Mouse (Mus musculus) right cerebral cortex, postnatal 36 days (tissue): ENCODE results near the gene Sox6.
A peak's percentile ranks its signal among the peaks of the same experiment; 100 is the strongest.
"Not testable (repeated sequence)": the region's sequence is repeated elsewhere in the genome, so short reads cannot be mapped to it uniquely, and the experiment has no call there.

Source experiments
- DNase-seq, 2 experiments: peaks; one replicate each; pipeline ENCODE4 v3.0.0; 2022; ENCODE audit warnings: low spot score in 2 of 2, mixed read lengths in 1 of 2

The Sox6 gene

GRCm38 (mm10) chr7:115663399-115663798 is 375.2 kb downstream of the Sox6 start:
- no peak for DNase-seq

- DNase-seq, result no peak
Observed at GRCm38 (mm10) chr7:115662121-115662520, 376.5 kb downstream of the Sox6 start.

- no peak for DNase-seq
Observed at GRCm38 (mm10) chr7:115646696-115647095, 391.9 kb downstream of the Sox6 start.

GRCm38 (mm10) chr7:115645971-115646447 is 392.6 kb downstream of the Sox6 start:
- no peak for DNase-seq

- no peak for DNase-seq
Observed at GRCm38 (mm10) chr7:115645272-115645970, 393.2 kb downstream of the Sox6 start.

GRCm38 (mm10) chr7:115630691-115631090 is 407.9 kb downstream of the Sox6 start:
- no peak for DNase-seq

GRCm38 (mm10) chr7:115630287-115630686 is 408.3 kb downstream of the Sox6 start:
- no peak for DNase-seq

- DNase-seq, result no peak
Observed at GRCm38 (mm10) chr7:115628766-115629165, 409.8 kb downstream of the Sox6 start.

GRCm38 (mm10) chr7:115625956-115626355 is 412.6 kb downstream of the Sox6 start:
- DNase-seq, result no peak

GRCm38 (mm10) chr7:115624907-115625552 is 413.6 kb downstream of the Sox6 start:
- DNase-seq, result peak in 1 of 2 experiments; percentile 4

- DNase-seq, result no peak
Observed at GRCm38 (mm10) chr7:115624451-115624850, 414.1 kb downstream of the Sox6 start.

- no peak for DNase-seq
Observed at GRCm38 (mm10) chr7:115615697-115616237, 422.8 kb downstream of the Sox6 start.

- no peak for DNase-seq
Observed at GRCm38 (mm10) chr7:115607485-115607884, 431.1 kb downstream of the Sox6 start.

- not testable (repeated sequence) for DNase-seq
Observed at GRCm38 (mm10) chr7:115606125-115606524, 432.5 kb downstream of the Sox6 start.

GRCm38 (mm10) chr7:115604883-115605282 is 433.7 kb downstream of the Sox6 start:
- no peak for DNase-seq

- peak; percentile 20 to 49 for DNase-seq
Observed at GRCm38 (mm10) chr7:115597376-115597775, 441.2 kb downstream of the Sox6 start.

- DNase-seq, result no peak
Observed at GRCm38 (mm10) chr7:115580461-115580860, 458.1 kb downstream of the Sox6 start.

GRCm38 (mm10) chr7:115579826-115580225 is 458.8 kb downstream of the Sox6 start:
- no peak for DNase-seq

- no peak for DNase-seq
Observed at GRCm38 (mm10) chr7:115576387-115576786, 462.2 kb downstream of the Sox6 start.

- DNase-seq, result no peak
Observed at GRCm38 (mm10) chr7:115574834-115575233, 463.8 kb downstream of the Sox6 start.

GRCm38 (mm10) chr7:115568821-115569240 is 469.8 kb downstream of the Sox6 start:
- no peak for DNase-seq

GRCm38 (mm10) chr7:115568301-115568700 is 470.3 kb downstream of the Sox6 start:
- DNase-seq, result no peak

GRCm38 (mm10) chr7:115566818-115567217 is 471.8 kb downstream of the Sox6 start:
- DNase-seq, result no peak
